Mouse (Mus musculus) hindbrain, embryonic 11.5 days (tissue): Measurements from ENCODE around the gene Mybph. TPM values are rescaled to one million over a fixed set of nuclear protein-coding genes. Genes with fewer than 3 reads are reported as not detected.

Source experiments
- ATAC-seq: fragments of 200-750 bp; cut with Nextera tagmentation; 2 replicates; pipeline ENCODE4 v1.8.0; 2017; ENCODE audit warnings: mild to moderate bottlenecking, moderate TSS enrichment, moderate library complexity; ENCODE audit not compliant: low FRiP score
- DNase-seq: peaks from one replicate; pipeline ENCODE4 v3.0.0-alpha.2; 2015; ENCODE audit warnings: low spot score
- H3K27ac ChIP-seq: fragments of 300-500 bp; sonication (generic); 2 replicates; pipeline ENCODE4 v1.5.1; 2014; ENCODE audit warnings: mild to moderate bottlenecking, low read depth, low read length
- H3K27me3 ChIP-seq: fragments of 300-500 bp; sonication (generic); 2 replicates; pipeline ENCODE4 v1.6.1; 2014; ENCODE audit warnings: mild to moderate bottlenecking, low read length, moderate library complexity, mixed read lengths; ENCODE audit not compliant: control insufficient read depth, insufficient read depth
- H3K36me3 ChIP-seq: fragments of 300-500 bp; sonication (generic); 2 replicates; pipeline ENCODE4 v1.6.1; 2014; ENCODE audit warnings: mild to moderate bottlenecking, low read length, moderate library complexity, mixed read lengths; ENCODE audit not compliant: control insufficient read depth, insufficient read depth
- H3K4me1 ChIP-seq: fragments of 300-500 bp; sonication (generic); replicated peaks from 2 replicates; pipeline ENCODE4 v1.6.1; 2014; ENCODE audit warnings: low read length, mixed read lengths; ENCODE audit not compliant: control insufficient read depth, insufficient read depth
- H3K4me2 ChIP-seq: fragments of 300-500 bp; sonication (generic); replicated peaks from 2 replicates; pipeline ENCODE4 v1.6.1; 2014; ENCODE audit warnings: mild to moderate bottlenecking, low read depth, low read length
- H3K4me3 ChIP-seq: fragments of 300-500 bp; sonication (generic); 2 replicates; pipeline ENCODE4 v1.5.1; 2014; ENCODE audit warnings: low read depth, low read length
- H3K9ac ChIP-seq: fragments of 300-500 bp; sonication (generic); 2 replicates; pipeline ENCODE4 v1.6.1; 2014; ENCODE audit warnings: low read depth, low read length
- H3K9me3 ChIP-seq: fragments of 300-500 bp; sonication (generic); 2 replicates; pipeline ENCODE4 v1.6.1; 2016; ENCODE audit warnings: low read length; ENCODE audit not compliant: control insufficient read depth
- WGBS: fragments of 180-500 bp; shearing (Covaris S2); extraction: QIAGEN DNeasy Blood & Tissue Kit; methylation state at CpG from one replicate; pipeline ENCODE4 v1.1.7; 2014; 5-methylcytosine and 5-hydroxymethylcytosine counted together
- polyA plus RNA-seq: library from polyadenylated mRNA; unstranded; fragments of >200 nt; fragmentation: Nextera tagmentation; extraction: Ambion mirVana; gene quantifications from 2 replicates; pipeline ENCODE4 v1.2.1, GENCODE M21; 2014

Gene Mybph
- polyA plus RNA-seq, 1 experiment from 2014 or later = 1.4 TPM

- DNase-seq (no peak), ATAC-seq (no peak)
- H3K27ac ChIP-seq = no peak overlapping the region
- WGBS = 75% methylated on average over 3 of the region's 3 CpGs
- no peak overlapping the region for H3K9ac ChIP-seq
- no peak overlapping the region for H3K4me3 ChIP-seq
- H3K36me3 ChIP-seq = no peaks in the 10 kb centered on the region
- H3K9me3 ChIP-seq = no peaks in the 10 kb centered on the region
- peaks cover 32% of the 10 kb centered on the region for H3K27me3 ChIP-seq
- H3K4me2 ChIP-seq = no peak overlapping the region
- H3K4me1 ChIP-seq = peaks cover 4% of the 10 kb centered on the region; the same call in 1 of the 2 replicates
Measured at GRCm38 (mm10) chr1:134231681-134232080, 38.4 kb downstream of the Mybph start.

DNA sequence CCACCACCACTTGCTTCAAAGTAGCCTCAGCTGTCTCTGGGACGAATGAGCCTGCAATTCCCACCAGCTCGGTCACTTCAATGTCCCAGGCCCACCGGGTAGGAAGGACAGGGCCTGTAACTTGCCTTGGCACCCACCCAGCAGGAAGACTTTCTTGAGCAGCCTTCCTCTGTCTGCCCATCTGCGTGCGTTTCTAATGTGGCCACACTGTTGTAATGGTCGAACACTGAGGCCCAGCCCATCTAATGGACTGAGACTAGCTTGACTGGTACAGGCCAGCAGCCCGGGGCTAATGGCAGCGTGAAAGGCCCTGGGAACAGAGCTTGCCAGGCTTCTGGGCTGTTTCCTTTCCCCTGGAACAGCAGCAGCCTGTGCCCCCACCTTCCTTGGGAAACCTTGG, 39.1 kb downstream of the Mybph start:
- H3K9me3 ChIP-seq = no peaks in the 10 kb centered on the region

GRCm38 (mm10) chr1:134232778-134233531, 39.7 kb downstream of the Mybph start:
- Histone ChIP-seq H3K9ac (no peak overlapping the region), H3K36me3 (no peaks in the 10 kb centered on the region), H3K4me2 (no peak overlapping the region), H3K27ac (no peak overlapping the region), H3K9me3 (no peaks in the 10 kb centered on the region), H3K4me3 (no peak overlapping the region), H3K27me3 (peaks cover 32% of the 10 kb centered on the region), H3K4me1 (peaks cover 4% of the 10 kb centered on the region; the same call in 1 of the 2 replicates)
- WGBS = 58% methylated on average over 12 of the region's 12 CpGs
- DNase-seq = no peak
- no peak for ATAC-seq

More for the DNA sequence above, 39.1 kb downstream of the Mybph start:
- no peak overlapping the region for H3K4me3 ChIP-seq
- no peak for DNase-seq
- no peak for ATAC-seq
- no peak overlapping the region for H3K27ac ChIP-seq
- no peak overlapping the region for H3K9ac ChIP-seq
- peaks cover 4% of the 10 kb centered on the region; the same call in 1 of the 2 replicates for H3K4me1 ChIP-seq
- 77% methylated on average over 8 of the region's 8 CpGs for WGBS
- no peak overlapping the region for H3K4me2 ChIP-seq
- no peaks in the 10 kb centered on the region for H3K36me3 ChIP-seq
- peaks cover 32% of the 10 kb centered on the region for H3K27me3 ChIP-seq

GRCm38 (mm10) chr1:134233681-134234454, 40.6 kb downstream of the Mybph start:
- peaks cover 32% of the 10 kb centered on the region for H3K27me3 ChIP-seq
- no peak overlapping the region for H3K9ac ChIP-seq
- peak overlapping the region; percentile 5; the same call in 1 of the 2 replicates for H3K4me2 ChIP-seq
- no peaks in the 10 kb centered on the region for H3K9me3 ChIP-seq
- H3K4me3 ChIP-seq = no peak overlapping the region
- WGBS = 47% methylated on average over 19 of the region's 19 CpGs
- DNase-seq (no peak), ATAC-seq (no peak)
- no peak overlapping the region for H3K27ac ChIP-seq
- H3K4me1 ChIP-seq = peaks cover 4% of the 10 kb centered on the region; the same call in 1 of the 2 replicates
- H3K36me3 ChIP-seq = no peaks in the 10 kb centered on the region

DNA sequence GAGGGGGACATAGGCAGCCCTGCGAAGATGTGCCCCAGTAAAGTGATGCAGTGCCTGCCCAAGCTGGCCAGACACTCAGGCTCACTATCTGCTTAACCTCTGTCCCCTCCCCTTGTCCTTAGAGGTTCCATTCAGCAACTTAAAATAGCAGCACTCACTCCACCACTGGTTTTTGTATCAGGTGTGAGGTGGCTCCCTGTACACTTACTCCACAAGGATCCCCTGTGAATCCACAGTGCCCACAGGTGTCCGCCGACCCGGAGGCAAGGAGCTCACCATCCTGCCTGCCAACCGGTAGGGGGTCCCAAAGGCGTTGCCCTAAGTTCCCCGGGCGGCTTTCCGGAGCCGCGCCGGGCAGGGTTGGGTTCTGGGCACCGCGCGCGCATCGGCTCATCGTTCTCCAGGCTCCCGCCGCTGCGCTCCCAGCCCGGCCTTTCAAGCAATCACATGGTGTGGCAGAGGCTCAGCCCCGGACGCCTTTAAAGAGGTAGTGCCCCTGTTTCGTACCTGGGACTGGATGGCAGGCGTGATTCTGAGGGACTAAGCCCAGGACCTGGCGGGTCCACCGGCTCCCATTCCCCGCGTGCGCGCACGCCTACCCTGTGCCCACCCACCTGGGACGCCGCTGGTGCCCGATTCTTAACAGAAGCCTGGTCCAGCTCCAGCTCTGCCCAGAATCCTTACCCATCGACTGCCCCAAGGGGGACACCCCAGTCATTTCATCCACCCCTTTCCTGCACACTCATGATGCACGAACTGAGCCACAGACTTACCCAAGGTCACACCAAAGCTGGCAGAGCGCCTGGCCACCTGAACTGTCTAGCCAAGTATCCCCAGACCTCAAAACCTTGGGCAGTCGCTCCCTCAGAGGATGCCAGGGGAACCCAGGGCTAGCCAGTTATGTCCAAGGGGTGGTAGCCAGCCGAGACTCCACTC, 41.5 kb downstream of the Mybph start:
- H3K4me1 ChIP-seq = peaks cover 4% of the 10 kb centered on the region; the same call in 1 of the 2 replicates
- H3K9me3 ChIP-seq = no peaks in the 10 kb centered on the region
- H3K9ac ChIP-seq = peak overlapping the region; percentile 44
- no peaks in the 10 kb centered on the region for H3K36me3 ChIP-seq
- no peak overlapping the region for H3K27ac ChIP-seq
- H3K4me2 ChIP-seq = peak overlapping the region; percentile 89
- peak overlapping the region; percentile 38 for H3K4me3 ChIP-seq
- H3K27me3 ChIP-seq = peaks cover 32% of the 10 kb centered on the region
- DNase-seq (peak; percentile 50), ATAC-seq (peak; percentile 43; the same call in 1 of the 2 replicates)
- WGBS = under 1% methylated on average over 41 of the region's 41 CpGs

DNA sequence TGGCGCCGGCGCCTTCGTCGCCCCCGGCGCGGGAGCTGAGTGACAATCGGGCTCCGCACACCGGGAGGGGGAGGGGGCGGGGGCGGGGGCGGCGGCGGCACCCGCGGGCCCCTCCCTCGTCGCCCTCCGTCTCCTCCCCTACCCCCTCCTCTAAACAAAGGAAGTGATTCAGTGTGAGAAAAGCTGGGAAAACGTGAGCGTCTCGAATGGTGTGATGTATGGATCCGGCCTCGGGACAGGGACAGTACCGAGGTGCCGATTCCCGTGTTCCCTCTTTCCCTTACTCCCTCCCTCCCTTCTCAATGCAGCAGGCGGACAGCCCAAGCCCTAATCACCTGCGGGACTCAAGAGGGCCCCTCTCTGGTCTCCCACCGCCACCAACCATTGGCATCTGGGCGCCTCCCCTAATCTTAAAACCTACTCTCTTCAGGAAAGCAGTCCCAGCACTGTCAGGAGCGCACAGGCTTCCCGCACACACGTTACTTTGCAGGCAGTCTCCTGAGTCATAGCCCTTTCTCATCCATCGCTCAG, 42.2 kb downstream of the Mybph start, which contains the start of gene Adora1:
Adora1 (minus strand) TSS at position 41 of the 531 bp plus-strand sequence.
- peak; percentile 35 for DNase-seq
- Histone ChIP-seq H3K4me2 (peak within 1 kb of the TSS; percentile 89), H3K27me3 (peaks cover 32% of the 10 kb centered on the region), H3K9ac (peak within 1 kb of the TSS; percentile 44), H3K4me3 (peak within 1 kb of the TSS; percentile 38), H3K9me3 (no peaks in the 10 kb centered on the region), H3K36me3 (no peaks in the 10 kb centered on the region), H3K4me1 (peaks cover 4% of the 10 kb centered on the region; the same call in 1 of the 2 replicates), H3K27ac (no peak within 1 kb of the TSS)
- ATAC-seq = no peak
- WGBS = 1% methylated on average over 25 of the region's 37 CpGs

GRCm38 (mm10) chr1:134236142-134236541, 42.9 kb downstream of the Mybph start:
- H3K9me3 ChIP-seq = no peaks in the 10 kb centered on the region
- H3K9ac ChIP-seq = no peak overlapping the region
- no peak overlapping the region for H3K4me3 ChIP-seq
- ATAC-seq (no peak), DNase-seq (no peak)
- H3K4me1 ChIP-seq = peaks cover 4% of the 10 kb centered on the region; the same call in 1 of the 2 replicates
- 37% methylated on average over 3 of the region's 3 CpGs for WGBS
- peaks cover 32% of the 10 kb centered on the region for H3K27me3 ChIP-seq
- no peak overlapping the region for H3K27ac ChIP-seq
- H3K4me2 ChIP-seq = no peak overlapping the region
- H3K36me3 ChIP-seq = no peaks in the 10 kb centered on the region

DNA sequence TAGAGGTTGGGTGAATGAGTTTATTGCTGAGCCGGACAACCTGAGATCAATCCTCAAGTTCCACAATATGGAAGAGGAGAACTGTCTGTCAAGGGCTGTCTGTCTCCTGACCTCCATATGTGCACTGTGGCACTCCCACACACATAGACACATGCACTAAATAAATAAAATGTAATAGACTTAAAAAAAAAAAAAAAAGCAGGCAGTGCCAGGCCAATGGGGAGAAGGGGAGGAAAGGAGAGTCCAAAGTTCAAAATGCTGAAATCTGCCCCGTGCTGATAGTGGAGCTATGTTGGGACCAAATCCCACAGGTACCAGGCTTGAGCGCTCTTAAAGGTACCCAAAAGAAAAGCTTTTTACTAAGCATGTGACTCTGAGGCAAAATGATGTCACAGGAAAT, 44.2 kb downstream of the Mybph start:
- Histone ChIP-seq H3K4me2 (no peak overlapping the region), H3K9me3 (no peaks in the 10 kb centered on the region), H3K27me3 (peaks cover 32% of the 10 kb centered on the region), H3K36me3 (no peaks in the 10 kb centered on the region), H3K4me1 (peaks cover 4% of the 10 kb centered on the region; the same call in 1 of the 2 replicates), H3K4me3 (no peak overlapping the region), H3K27ac (no peak overlapping the region), H3K9ac (no peak overlapping the region)
- ATAC-seq (no peak), DNase-seq (no peak)
- 84% methylated on average over 3 of the region's 3 CpGs for WGBS
